Mouse (Mus musculus): ENCODE results near the gene Smug1. TPM values are rescaled to one million over a fixed set of nuclear protein-coding genes. Genes with fewer than 3 reads are reported as not detected.
A peak's percentile ranks its signal among the peaks of the same experiment; 100 is the strongest.

Smug1 gene
- polyA plus RNA-seq, 1 experiment from 2014 or later: 3.8 TPM

DNA sequence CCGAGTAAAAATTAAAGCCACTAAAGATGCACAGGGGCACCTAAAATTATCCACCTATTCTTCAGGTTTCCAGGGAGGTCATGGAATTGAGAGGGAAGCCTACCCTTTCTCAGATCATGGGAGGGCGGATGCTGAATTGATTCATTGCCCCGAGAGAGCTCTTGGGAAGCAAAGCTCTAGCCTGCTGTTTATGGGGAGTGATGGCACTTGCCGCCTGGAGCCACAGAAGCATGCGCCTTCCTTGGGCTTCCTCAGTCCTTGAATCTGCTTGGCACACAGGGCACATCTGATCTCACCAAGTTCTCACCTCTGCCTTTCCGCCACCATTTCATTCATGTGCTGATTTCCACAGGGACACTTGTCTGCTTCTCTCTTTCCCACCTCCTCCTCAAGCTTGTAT is 20.9 kb upstream of the Smug1 start:
- Histone ChIP-seq H3K36me3 (replicated peaks; ENCODE audit: insufficient read depth, low read length) (peaks cover 12% of the 10 kb centered on the region), H3K27me3 (ENCODE audit: insufficient read depth, low read length) (peaks cover 14% of the 10 kb centered on the region), H3K9ac (replicated peaks) (no peak overlapping the region), H3K9me3 (ENCODE audit: low read length) (no peaks in the 10 kb centered on the region), H3K4me1 (ENCODE audit: insufficient read depth) (peaks cover 10% of the 10 kb centered on the region), H3K4me2 (ENCODE audit: low read depth, low read length) (no peak overlapping the region), H3K4me3 (ENCODE audit: low read depth, low read length) (no peak overlapping the region), H3K27ac (ENCODE audit: low read depth) (no peak overlapping the region)
- 85% methylated on average over 6 of the region's 6 CpGs for WGBS (ENCODE audit: insufficient replicate concordance)
- DNase-seq: no peak
- TF ChIP-seq EP300 (IDR thresholded peaks at IDR 0.05; ENCODE audit: low read depth) (no peak), CTCF (IDR thresholded peaks at IDR 0.05; ENCODE audit: low read depth) (no peak)
- ATAC-seq: no peak

DNA sequence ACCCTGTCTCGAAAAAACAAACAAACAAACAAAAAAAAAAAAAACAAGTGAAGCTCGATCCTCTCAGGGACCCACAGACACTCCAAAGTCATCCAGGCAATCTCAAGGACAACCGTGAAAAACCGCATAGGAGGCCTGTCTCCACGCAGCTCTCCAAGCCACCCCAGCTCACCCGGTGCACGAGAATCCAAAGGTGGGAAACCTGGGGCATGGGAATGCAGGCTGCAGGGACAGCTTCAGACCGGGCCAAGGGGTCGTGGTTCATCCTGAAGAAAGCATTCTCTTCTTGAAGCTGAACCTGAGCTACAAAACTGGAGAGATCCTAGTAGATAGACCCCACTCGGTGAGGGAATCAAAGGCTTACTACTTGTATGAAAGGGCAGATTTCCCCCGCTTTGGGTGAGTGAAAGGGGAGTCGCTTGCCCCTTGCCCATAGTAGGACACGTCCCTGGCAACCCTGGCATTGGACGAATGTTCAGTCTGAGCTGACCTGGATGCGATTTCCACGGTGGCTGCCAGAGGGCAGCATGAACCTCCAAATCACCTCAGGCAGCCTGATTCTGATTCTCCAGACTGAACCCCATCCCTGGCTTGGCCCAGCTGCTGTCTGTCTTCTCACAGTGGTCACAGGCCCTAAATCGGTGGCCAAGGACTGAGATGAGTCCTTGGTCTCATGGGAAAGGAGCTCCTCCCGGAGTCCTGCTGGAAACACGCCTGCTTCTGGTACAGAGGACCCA is 18.7 kb upstream of the Smug1 start:
- Histone ChIP-seq H3K9me3 (ENCODE audit: low read length) (no peaks in the 10 kb centered on the region), H3K9ac (replicated peaks) (no peak overlapping the region), H3K27ac (ENCODE audit: low read depth) (no peak overlapping the region), H3K36me3 (replicated peaks; ENCODE audit: insufficient read depth, low read length) (no peaks in the 10 kb centered on the region), H3K4me1 (ENCODE audit: insufficient read depth) (peaks cover 17% of the 10 kb centered on the region), H3K4me3 (ENCODE audit: low read depth, low read length) (no peak overlapping the region), H3K4me2 (ENCODE audit: low read depth, low read length) (no peak overlapping the region), H3K27me3 (ENCODE audit: insufficient read depth, low read length) (peaks cover 19% of the 10 kb centered on the region)
- ATAC-seq (no peak), DNase-seq (peak; percentile 61)
- peak; percentile 78 for TF ChIP-seq CTCF (IDR thresholded peaks at IDR 0.05; ENCODE audit: low read depth)
- no peak for TF ChIP-seq EP300 (IDR thresholded peaks at IDR 0.05; ENCODE audit: low read depth)
- WGBS (ENCODE audit: insufficient replicate concordance): 48% methylated on average over 19 of the region's 19 CpGs

DNA sequence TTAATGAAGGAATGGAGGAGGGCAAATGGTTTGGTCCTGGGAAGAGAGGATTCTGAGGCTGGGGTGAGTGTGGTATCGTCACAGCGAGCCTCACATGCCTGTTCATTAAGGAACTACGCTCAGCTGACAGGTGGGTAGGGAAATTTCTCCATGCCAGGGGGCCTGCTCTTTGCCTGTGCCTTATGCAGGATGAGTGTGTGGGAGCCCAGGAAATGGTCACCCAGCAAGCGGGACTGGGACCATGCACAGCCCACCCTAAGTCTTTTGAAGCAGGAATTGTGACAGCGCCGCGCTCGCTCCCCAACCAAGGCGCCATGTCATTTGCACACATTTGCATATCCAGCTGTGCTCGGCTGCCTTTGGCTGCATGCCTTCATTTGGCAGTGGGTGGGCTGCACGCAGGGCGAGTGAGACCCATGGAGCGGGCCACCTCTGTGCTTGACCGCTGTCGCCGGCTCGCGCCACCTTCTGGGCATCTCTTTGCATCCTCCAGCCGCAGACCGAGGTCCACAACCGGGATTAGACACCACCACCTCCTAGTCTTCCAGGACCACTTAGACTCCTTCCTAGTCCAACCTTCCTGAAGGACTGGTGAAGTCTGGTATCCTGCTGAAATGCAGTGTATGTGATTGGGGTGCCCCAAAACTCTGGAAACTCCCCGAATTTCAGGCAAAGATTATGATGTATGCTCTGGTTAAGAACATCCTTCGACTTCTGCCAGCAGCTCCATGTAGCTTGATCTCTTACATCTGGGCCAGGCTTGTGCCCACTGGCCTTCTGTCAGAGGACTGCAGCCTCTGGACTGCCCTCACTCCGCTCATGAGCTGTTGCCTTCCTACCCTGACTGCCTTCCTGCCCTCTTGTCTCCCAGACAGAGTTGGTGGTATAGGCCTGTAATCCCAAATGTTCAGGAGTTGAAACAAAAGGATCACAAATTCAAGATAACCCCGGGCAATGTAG is 17.0 kb upstream of the Smug1 start:
- Histone ChIP-seq H3K27me3 (ENCODE audit: insufficient read depth, low read length) (peaks cover 35% of the 10 kb centered on the region), H3K4me1 (ENCODE audit: insufficient read depth) (peaks cover 17% of the 10 kb centered on the region), H3K36me3 (replicated peaks; ENCODE audit: insufficient read depth, low read length) (no peaks in the 10 kb centered on the region), H3K4me3 (ENCODE audit: low read depth, low read length) (peak overlapping the region; percentile 42), H3K9ac (replicated peaks) (peak overlapping the region; percentile 26; the same call in 1 of the 2 replicates), H3K27ac (ENCODE audit: low read depth) (no peak overlapping the region), H3K9me3 (ENCODE audit: low read length) (no peaks in the 10 kb centered on the region), H3K4me2 (ENCODE audit: low read depth, low read length) (peak overlapping the region; percentile 86)
- TF ChIP-seq EP300 (IDR thresholded peaks at IDR 0.05; ENCODE audit: low read depth) (no peak), CTCF (IDR thresholded peaks at IDR 0.05; ENCODE audit: low read depth) (peak; percentile 22)
- 14% methylated on average over 25 of the region's 25 CpGs for WGBS (ENCODE audit: insufficient replicate concordance)
- DNase-seq (no peak), ATAC-seq (no peak)

DNA sequence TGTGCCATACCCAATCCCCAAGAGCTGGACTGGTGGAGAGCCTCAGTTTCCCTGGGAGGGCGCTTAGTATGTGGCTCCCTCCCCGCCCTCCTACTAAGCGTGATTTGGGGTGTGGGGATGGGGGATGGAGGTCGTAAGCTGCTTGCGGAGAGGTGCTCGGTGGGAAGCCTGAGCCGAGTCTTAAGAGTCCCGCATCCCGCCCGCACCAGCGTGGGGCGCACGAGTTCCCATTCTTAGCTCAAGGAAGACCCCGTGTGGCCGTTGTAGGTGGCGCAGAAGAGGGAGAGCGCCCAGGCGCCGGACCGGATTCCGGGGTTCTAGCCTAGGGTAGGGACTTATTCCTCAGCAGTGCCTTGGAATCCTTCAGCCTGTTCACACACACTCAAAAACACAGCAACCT is 16.2 kb upstream of the Smug1 start:
- Histone ChIP-seq H3K27me3 (ENCODE audit: insufficient read depth, low read length) (peaks cover 43% of the 10 kb centered on the region), H3K4me3 (ENCODE audit: low read depth, low read length) (peak overlapping the region; percentile 42), H3K36me3 (replicated peaks; ENCODE audit: insufficient read depth, low read length) (no peaks in the 10 kb centered on the region), H3K27ac (ENCODE audit: low read depth) (no peak overlapping the region), H3K9me3 (ENCODE audit: low read length) (no peaks in the 10 kb centered on the region), H3K4me2 (ENCODE audit: low read depth, low read length) (peak overlapping the region; percentile 86), H3K9ac (replicated peaks) (peak overlapping the region; percentile 30; the same call in 1 of the 2 replicates), H3K4me1 (ENCODE audit: insufficient read depth) (peaks cover 17% of the 10 kb centered on the region)
- DNase-seq: peak; percentile 71
- peak; percentile 30; the same call in 1 of the 2 replicates for ATAC-seq
- 1% methylated on average over 21 of the region's 21 CpGs for WGBS (ENCODE audit: insufficient replicate concordance)
- TF ChIP-seq CTCF (IDR thresholded peaks at IDR 0.05; ENCODE audit: low read depth) (peak; percentile 70), EP300 (IDR thresholded peaks at IDR 0.05; ENCODE audit: low read depth) (no peak)

DNA sequence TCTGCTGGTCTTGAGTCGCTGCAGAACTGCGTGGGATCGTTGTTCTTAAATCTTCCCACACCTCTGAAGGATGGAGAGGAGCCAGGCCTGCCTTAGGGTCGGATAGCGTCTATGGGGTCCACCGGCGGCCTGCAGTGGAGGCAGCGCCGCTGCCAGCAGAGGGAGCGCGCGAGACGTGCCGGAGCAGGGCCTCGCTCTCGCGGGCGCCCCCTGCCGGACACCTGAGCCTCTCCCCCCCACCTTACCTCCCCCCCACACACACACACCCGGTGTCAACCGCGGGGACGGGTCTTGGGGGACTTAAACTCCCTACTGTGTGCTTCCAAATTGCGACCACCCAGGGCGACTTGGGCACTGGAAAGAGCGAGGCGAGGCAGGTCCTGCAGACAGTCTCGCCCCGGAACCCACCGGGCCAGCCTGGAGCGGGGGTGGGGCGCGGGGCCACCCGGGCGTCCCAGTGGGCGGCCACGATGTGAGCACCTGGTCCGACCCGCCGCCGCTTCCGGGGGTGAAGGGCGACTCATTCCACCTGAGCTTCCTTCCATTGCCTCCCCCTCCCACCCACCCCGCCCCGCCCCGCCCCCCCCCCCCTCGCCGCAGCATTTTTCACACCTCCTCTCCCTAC is 15.4 kb upstream of the Smug1 start:
- peak; percentile 75 for ATAC-seq
- under 1% methylated on average over 43 of the region's 48 CpGs for WGBS (ENCODE audit: insufficient replicate concordance)
- Histone ChIP-seq H3K27me3 (ENCODE audit: insufficient read depth, low read length) (peaks cover 51% of the 10 kb centered on the region), H3K4me1 (ENCODE audit: insufficient read depth) (peaks cover 24% of the 10 kb centered on the region), H3K4me2 (ENCODE audit: low read depth, low read length) (peak overlapping the region; percentile 86), H3K4me3 (ENCODE audit: low read depth, low read length) (peak overlapping the region; percentile 42), H3K27ac (ENCODE audit: low read depth) (no peak overlapping the region), H3K36me3 (replicated peaks; ENCODE audit: insufficient read depth, low read length) (no peaks in the 10 kb centered on the region), H3K9ac (replicated peaks) (no peak overlapping the region), H3K9me3 (ENCODE audit: low read length) (no peaks in the 10 kb centered on the region)
- peak; percentile 100 for TF ChIP-seq CTCF (IDR thresholded peaks at IDR 0.05; ENCODE audit: low read depth)
- no peak for TF ChIP-seq EP300 (IDR thresholded peaks at IDR 0.05; ENCODE audit: low read depth)
- DNase-seq: peak; percentile 89

DNA sequence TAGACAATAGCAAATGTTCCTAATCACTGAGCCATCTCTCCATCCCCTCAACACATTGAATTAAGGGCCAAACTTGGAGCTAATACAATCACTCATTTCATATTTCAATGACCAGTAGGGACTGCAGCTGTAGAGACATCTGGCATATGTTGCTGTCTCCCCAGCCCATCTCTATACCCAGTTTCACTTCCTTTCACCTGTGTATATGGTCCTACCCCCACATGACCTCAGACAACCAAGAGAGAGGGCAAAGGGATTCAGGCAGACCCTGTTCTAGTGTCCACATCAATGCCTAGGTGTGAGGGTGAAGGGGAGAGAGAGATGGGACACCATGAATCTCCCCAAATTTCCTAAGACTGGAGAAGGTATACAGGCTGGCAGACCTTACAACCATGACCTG is 13.5 kb upstream of the Smug1 start:
- Histone ChIP-seq H3K4me2 (ENCODE audit: low read depth, low read length) (no peak overlapping the region), H3K4me1 (ENCODE audit: insufficient read depth) (peaks cover 26% of the 10 kb centered on the region), H3K4me3 (ENCODE audit: low read depth, low read length) (no peak overlapping the region), H3K27me3 (ENCODE audit: insufficient read depth, low read length) (peaks cover 70% of the 10 kb centered on the region), H3K9me3 (ENCODE audit: low read length) (no peaks in the 10 kb centered on the region), H3K36me3 (replicated peaks; ENCODE audit: insufficient read depth, low read length) (no peaks in the 10 kb centered on the region), H3K9ac (replicated peaks) (no peak overlapping the region), H3K27ac (ENCODE audit: low read depth) (no peak overlapping the region)
- DNase-seq (no peak), ATAC-seq (no peak)
- no peak for TF ChIP-seq EP300 (IDR thresholded peaks at IDR 0.05; ENCODE audit: low read depth)
- TF ChIP-seq CTCF (IDR thresholded peaks at IDR 0.05; ENCODE audit: low read depth): no peak
